Mouse (Mus musculus) hindbrain, embryonic 12.5 days (tissue): ENCODE measurements at regions not wholly inside any gene's neighbourhood (a gene's known extent, or its start where the extent isn't known, plus 50 kb on each side); places are given as distances from the start of the nearest gene placed in this dataset.

Source experiments
- ATAC-seq: fragments of 200-750 bp; cut with Nextera tagmentation; 2 replicates; pipeline ENCODE4 v1.8.0; 2017; ENCODE audit warnings: moderate TSS enrichment; ENCODE audit not compliant: low FRiP score
- H3K27ac ChIP-seq: fragments of 300-500 bp; sonication (generic); 2 replicates; pipeline ENCODE4 v1.5.1; 2016; ENCODE audit warnings: mild to moderate bottlenecking
- H3K27me3 ChIP-seq: fragments of 300-500 bp; sonication (generic); 2 replicates; pipeline ENCODE4 v1.6.1; 2016; ENCODE audit warnings: mild to moderate bottlenecking
- H3K36me3 ChIP-seq: fragments of 300-500 bp; sonication (generic); 2 replicates; pipeline ENCODE4 v1.6.1; 2016; ENCODE audit warnings: mild to moderate bottlenecking
- H3K4me1 ChIP-seq: fragments of 300-500 bp; sonication (generic); 2 replicates; pipeline ENCODE4 v1.6.1; 2016
- H3K4me2 ChIP-seq: fragments of 300-500 bp; sonication (generic); replicated peaks from 2 replicates; pipeline ENCODE4 v1.6.1; 2016; ENCODE audit warnings: mild to moderate bottlenecking
- H3K4me3 ChIP-seq: fragments of 300-500 bp; sonication (generic); 2 replicates; pipeline ENCODE4 v1.5.1; 2016; ENCODE audit warnings: mild to moderate bottlenecking
- H3K9ac ChIP-seq: fragments of 300-500 bp; sonication (generic); 2 replicates; pipeline ENCODE4 v1.6.1; 2016; ENCODE audit warnings: mild to moderate bottlenecking, moderate library complexity
- H3K9me3 ChIP-seq: fragments of 300-500 bp; sonication (generic); replicated peaks from 2 replicates; pipeline ENCODE4 v1.6.1; 2016; ENCODE audit warnings: mild to moderate bottlenecking
- WGBS: fragments of 180-500 bp; shearing (Covaris S2); methylation state at CpG from one replicate; pipeline ENCODE4 v1.1.7; 2016; 5-methylcytosine and 5-hydroxymethylcytosine counted together

DNA sequence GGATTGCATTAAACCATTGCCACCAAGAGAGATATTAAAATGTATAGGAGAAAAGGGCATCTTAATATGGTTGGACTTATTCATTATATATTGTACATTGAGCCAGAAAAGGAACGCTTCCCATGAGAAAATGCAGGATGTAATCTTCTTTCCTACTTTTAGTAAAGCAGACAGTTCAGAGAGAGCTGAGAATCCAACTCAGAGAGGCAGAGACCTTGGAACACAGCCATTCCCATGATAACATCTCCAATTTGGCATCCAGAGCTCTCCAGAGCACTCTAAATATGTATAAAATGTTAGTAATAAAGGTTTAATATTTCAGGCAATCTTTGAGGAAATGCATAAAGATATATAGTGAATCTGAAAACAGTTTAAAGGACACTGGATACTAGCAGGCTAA is 199.3 kb upstream of the Asb5 start:
- Histone ChIP-seq H3K4me1 (no peaks in the 10 kb centered on the region), H3K9me3 (no peaks in the 10 kb centered on the region), H3K4me3 (no peak overlapping the region), H3K9ac (no peak overlapping the region), H3K4me2 (no peak overlapping the region), H3K27me3 (no peaks in the 10 kb centered on the region), H3K27ac (no peak overlapping the region), H3K36me3 (no peaks in the 10 kb centered on the region)
- no peak for ATAC-seq
- 90% methylated on average over 1 of the region's 1 CpGs for WGBS

- no peak for ATAC-seq
- Histone ChIP-seq H3K9me3 (no peaks in the 10 kb centered on the region), H3K36me3 (no peaks in the 10 kb centered on the region), H3K4me2 (no peak overlapping the region), H3K9ac (no peak overlapping the region), H3K27ac (no peak overlapping the region), H3K27me3 (no peaks in the 10 kb centered on the region), H3K4me1 (no peaks in the 10 kb centered on the region), H3K4me3 (no peak overlapping the region)
- 50% methylated on average over 1 of the region's 1 CpGs for WGBS
Observed at GRCm38 (mm10) chr8:54331883-54332282, 197.5 kb upstream of the Asb5 start.

DNA sequence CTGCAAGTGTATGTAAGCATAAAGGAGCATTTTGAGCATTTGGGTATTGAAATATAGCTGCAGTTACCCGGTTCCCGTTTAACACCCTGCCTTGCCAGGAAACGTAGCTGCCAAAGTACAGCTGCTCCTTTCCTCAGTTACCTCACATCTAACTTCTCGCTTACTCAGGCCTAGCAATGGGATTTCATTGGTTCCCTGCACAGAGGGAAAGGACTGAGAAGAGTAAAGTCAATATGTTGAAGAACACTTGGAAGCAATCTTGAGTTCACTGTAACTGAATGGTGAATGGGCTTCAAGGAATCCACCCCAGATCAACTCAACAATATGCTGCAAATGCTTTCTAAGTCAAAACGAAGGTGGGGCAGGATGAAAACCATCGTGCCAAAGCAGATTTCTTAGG is 178.3 kb upstream of the Asb5 start:
- Histone ChIP-seq H3K36me3 (no peaks in the 10 kb centered on the region), H3K4me3 (no peak overlapping the region), H3K9ac (no peak overlapping the region), H3K27ac (no peak overlapping the region), H3K9me3 (no peaks in the 10 kb centered on the region), H3K4me2 (no peak overlapping the region), H3K27me3 (no peaks in the 10 kb centered on the region), H3K4me1 (no peaks in the 10 kb centered on the region)
- WGBS = 87% methylated on average over 6 of the region's 6 CpGs
- no peak for ATAC-seq

DNA sequence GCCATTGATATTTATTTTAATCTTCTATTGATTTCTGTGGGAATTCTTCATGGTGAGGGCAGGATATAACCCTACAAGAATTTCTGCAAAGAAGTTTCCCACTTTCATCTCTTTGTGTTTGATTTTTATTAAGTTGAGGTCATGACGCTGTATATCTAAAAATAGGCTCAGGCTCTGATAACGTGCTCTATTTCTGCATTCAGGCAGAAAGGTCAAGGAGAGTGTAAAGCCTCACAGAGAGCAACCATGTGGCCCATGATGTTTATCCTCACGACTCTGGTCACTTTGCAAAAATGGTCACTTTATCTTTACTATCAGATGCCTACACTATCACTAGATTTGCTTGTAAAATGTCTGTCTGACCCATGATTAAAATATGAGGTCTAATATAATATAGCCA is 167.7 kb upstream of the Asb5 start:
- ATAC-seq = no peak
- no peak overlapping the region for H3K27ac ChIP-seq
- H3K4me3 ChIP-seq = no peak overlapping the region
- H3K4me2 ChIP-seq = no peak overlapping the region
- no peak overlapping the region for H3K9ac ChIP-seq
- WGBS = 66% methylated on average over 3 of the region's 3 CpGs
- H3K36me3 ChIP-seq = no peaks in the 10 kb centered on the region
- H3K4me1 ChIP-seq = no peaks in the 10 kb centered on the region
- H3K27me3 ChIP-seq = no peaks in the 10 kb centered on the region
- H3K9me3 ChIP-seq = no peaks in the 10 kb centered on the region

DNA sequence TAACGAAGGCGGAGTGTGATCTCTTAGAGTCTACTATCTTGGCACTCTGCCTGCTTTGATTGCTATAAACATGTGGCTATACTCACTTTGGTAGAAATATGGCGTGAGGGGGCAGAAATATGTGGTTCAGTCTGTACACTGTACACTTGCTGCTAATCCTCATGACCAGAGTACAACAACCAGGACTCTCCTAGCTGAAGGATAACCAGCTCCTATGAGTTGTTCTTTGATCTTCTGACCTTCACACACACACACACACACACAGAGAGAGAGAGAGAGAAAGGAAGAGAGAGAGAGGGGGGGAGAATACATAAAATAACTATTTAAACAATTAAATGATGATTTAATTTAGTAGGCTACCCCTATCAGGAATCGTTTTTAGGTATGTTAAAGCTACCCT is 158.9 kb upstream of the Asb5 start:
- Histone ChIP-seq H3K36me3 (no peaks in the 10 kb centered on the region), H3K4me3 (no peak overlapping the region), H3K9ac (no peak overlapping the region), H3K9me3 (no peaks in the 10 kb centered on the region), H3K27ac (no peak overlapping the region), H3K27me3 (no peaks in the 10 kb centered on the region), H3K4me1 (no peaks in the 10 kb centered on the region), H3K4me2 (no peak overlapping the region)
- WGBS = 87% methylated on average over 4 of the region's 4 CpGs
- ATAC-seq = no peak

DNA sequence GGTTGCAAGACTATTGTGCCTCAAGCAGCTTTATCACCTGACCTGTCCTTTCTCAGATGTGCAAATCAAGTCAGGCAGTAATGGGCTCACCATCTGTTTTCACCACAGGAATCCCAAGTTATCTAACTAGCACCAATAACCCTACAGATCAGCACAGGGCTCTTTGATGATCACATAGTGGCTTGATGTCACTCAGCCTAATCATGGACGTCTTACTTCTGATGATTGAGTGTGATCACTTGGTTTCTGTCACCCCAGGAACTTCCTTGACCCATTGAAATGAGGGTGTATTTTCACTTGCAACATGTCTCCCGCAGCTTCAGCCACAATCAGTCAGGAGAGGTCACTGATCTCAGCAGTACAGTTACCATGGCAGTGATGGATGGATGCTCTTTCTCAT is 158.3 kb upstream of the Asb5 start:
- H3K4me2 ChIP-seq = no peak overlapping the region
- H3K9me3 ChIP-seq = no peaks in the 10 kb centered on the region
- H3K27me3 ChIP-seq = no peaks in the 10 kb centered on the region
- no peak overlapping the region for H3K4me3 ChIP-seq
- 17% methylated on average over 2 of the region's 2 CpGs for WGBS
- H3K27ac ChIP-seq = no peak overlapping the region
- no peak overlapping the region for H3K9ac ChIP-seq
- no peaks in the 10 kb centered on the region for H3K4me1 ChIP-seq
- H3K36me3 ChIP-seq = no peaks in the 10 kb centered on the region
- no peak for ATAC-seq

DNA sequence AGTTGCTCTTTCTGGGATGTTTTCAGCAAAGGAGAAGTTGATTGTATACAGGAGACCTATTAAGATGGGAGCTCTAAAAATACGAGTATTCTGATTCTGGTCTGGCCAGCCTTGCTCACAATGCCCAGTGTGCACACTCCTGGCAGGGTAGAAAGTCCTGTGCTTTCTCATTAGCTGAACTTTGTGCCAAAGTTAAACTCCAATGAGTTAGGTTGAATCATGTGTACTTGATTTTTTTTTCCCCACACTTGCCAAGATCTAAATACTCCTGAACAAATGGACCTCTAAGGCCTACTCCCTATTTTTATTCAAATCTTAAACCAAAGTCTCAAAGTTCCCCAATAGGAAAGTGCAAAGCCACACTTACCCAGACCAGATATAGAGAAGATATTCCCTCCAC is 156.5 kb upstream of the Asb5 start:
- WGBS = 75% methylated on average over 1 of the region's 1 CpGs
- ATAC-seq = no peak
- Histone ChIP-seq H3K36me3 (no peaks in the 10 kb centered on the region), H3K4me3 (no peak overlapping the region), H3K27ac (no peak overlapping the region), H3K9ac (no peak overlapping the region), H3K27me3 (no peaks in the 10 kb centered on the region), H3K9me3 (no peaks in the 10 kb centered on the region), H3K4me1 (no peaks in the 10 kb centered on the region), H3K4me2 (no peak overlapping the region)

GRCm38 (mm10) chr8:54375373-54376098 is 153.8 kb upstream of the Asb5 start:
- Histone ChIP-seq H3K9me3 (no peaks in the 10 kb centered on the region), H3K27me3 (no peaks in the 10 kb centered on the region), H3K4me3 (no peak overlapping the region), H3K4me1 (no peaks in the 10 kb centered on the region), H3K36me3 (no peaks in the 10 kb centered on the region), H3K4me2 (no peak overlapping the region), H3K27ac (no peak overlapping the region), H3K9ac (no peak overlapping the region)
- no peak for ATAC-seq
- WGBS = 86% methylated on average over 3 of the region's 3 CpGs

DNA sequence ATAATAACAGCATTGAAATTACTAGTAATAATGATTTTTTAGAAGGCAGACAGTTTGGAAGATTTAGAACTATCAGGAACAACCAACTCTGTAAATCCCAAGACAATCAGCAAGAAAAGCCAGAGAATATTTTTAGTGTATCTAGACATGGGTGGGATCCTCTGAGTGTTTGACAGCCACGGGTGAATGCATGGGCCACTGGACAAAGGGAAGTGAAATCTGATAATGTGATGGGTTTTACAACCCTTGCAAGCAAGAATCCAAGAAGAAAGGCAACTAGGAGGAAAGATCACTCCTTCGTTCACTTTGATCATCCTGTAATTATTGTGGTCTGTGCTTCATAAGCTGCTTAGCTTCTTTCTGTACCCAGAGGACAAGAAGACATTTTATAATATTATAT is 149.2 kb upstream of the Asb5 start:
- Histone ChIP-seq H3K27me3 (no peaks in the 10 kb centered on the region), H3K4me1 (no peaks in the 10 kb centered on the region), H3K27ac (no peak overlapping the region), H3K36me3 (no peaks in the 10 kb centered on the region), H3K9me3 (no peaks in the 10 kb centered on the region), H3K9ac (no peak overlapping the region), H3K4me3 (no peak overlapping the region), H3K4me2 (no peak overlapping the region)
- ATAC-seq = no peak
- WGBS = 55% methylated on average over 2 of the region's 2 CpGs

DNA sequence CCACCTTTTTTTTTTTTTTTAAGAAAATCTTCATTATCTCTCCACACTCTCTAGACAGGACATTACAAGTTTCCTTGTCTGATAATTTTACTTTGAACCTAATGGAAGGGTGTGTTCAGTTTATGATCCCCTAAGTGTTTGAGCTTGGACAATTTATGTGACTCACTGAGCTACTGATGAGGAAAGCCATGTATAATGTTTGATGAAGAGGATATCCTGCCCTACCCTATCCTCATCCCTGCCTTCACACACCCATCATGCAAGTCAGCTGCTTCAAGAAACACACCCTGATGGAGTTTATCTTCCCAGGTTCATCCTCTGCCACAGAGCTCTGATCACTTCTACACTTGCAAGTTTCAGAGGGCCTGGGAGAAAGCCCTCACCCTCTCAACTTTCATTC is 136.5 kb upstream of the Asb5 start:
- Histone ChIP-seq H3K27ac (no peak overlapping the region), H3K4me3 (no peak overlapping the region), H3K9me3 (no peaks in the 10 kb centered on the region), H3K36me3 (no peaks in the 10 kb centered on the region), H3K9ac (no peak overlapping the region), H3K4me1 (no peaks in the 10 kb centered on the region), H3K27me3 (no peaks in the 10 kb centered on the region), H3K4me2 (no peak overlapping the region)
- no peak for ATAC-seq

- Histone ChIP-seq H3K4me2 (no peak overlapping the region), H3K36me3 (no peaks in the 10 kb centered on the region), H3K27ac (no peak overlapping the region), H3K9ac (no peak overlapping the region), H3K27me3 (no peaks in the 10 kb centered on the region), H3K4me1 (no peaks in the 10 kb centered on the region), H3K4me3 (no peak overlapping the region), H3K9me3 (no peaks in the 10 kb centered on the region)
- no peak for ATAC-seq
- WGBS = 85% methylated on average over 12 of the region's 12 CpGs
Observed at GRCm38 (mm10) chr8:54393466-54394197, 135.7 kb upstream of the Asb5 start.

GRCm38 (mm10) chr8:54405723-54406122 is 123.7 kb upstream of the Asb5 start:
- Histone ChIP-seq H3K9ac (no peak overlapping the region), H3K4me3 (no peak overlapping the region), H3K4me2 (no peak overlapping the region), H3K9me3 (no peaks in the 10 kb centered on the region), H3K36me3 (no peaks in the 10 kb centered on the region), H3K4me1 (no peaks in the 10 kb centered on the region), H3K27ac (no peak overlapping the region), H3K27me3 (no peaks in the 10 kb centered on the region)
- 73% methylated on average over 2 of the region's 2 CpGs for WGBS
- no peak for ATAC-seq

DNA sequence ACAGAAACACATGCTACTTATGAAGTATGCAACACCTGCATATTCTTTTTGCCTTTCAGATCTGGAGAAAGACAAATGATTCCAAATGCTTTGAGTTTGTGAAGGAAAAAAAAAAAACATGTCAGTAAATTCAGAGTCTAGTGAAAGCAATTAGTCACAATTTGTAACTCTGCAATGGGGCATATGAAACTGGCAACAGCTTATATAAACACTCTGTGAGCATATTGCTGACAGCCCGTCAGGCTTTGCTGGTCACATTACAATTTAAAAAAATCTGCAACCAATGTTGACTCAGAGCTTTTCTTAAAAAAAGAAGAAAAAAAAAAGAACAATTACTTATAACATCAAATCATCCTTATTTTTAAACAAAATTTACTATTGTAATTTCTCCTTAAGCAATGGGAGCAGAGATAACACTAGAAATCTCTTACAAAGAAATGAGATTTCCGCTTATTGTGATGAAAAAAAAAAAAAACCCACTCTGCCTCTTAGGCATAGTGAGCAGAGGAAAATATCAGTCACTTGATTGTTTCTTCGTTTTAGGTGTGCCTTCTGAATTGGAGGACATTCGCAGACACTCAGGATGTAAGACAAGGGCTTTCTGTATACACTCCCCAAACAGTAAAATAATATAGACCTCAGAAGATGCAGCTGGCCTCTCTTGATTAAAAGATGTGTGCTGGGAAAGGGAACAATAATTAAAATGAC is 115.1 kb upstream of the Asb5 start:
- WGBS = 70% methylated on average over 4 of the region's 4 CpGs
- H3K27me3 ChIP-seq = no peaks in the 10 kb centered on the region
- H3K36me3 ChIP-seq = no peaks in the 10 kb centered on the region
- no peak overlapping the region for H3K27ac ChIP-seq
- H3K4me1 ChIP-seq = no peaks in the 10 kb centered on the region
- no peak overlapping the region for H3K4me2 ChIP-seq
- no peak overlapping the region for H3K9ac ChIP-seq
- no peak for ATAC-seq
- H3K4me3 ChIP-seq = no peak overlapping the region
- H3K9me3 ChIP-seq = no peaks in the 10 kb centered on the region
